Mouse (Mus musculus) limb, embryonic 12.5 days (tissue): ENCODE data around the gene Rarres1. TPM values are rescaled to one million over a fixed set of nuclear protein-coding genes. Genes with fewer than 3 reads are reported as not detected.
A peak's percentile ranks its signal among the peaks of the same experiment; 100 is the strongest.

Source experiments
- ATAC-seq: fragments of 200-750 bp; cut with Nextera tagmentation; 2 replicates; pipeline ENCODE4 v1.8.0; 2017; ENCODE audit warnings: low read depth, moderate TSS enrichment; ENCODE audit not compliant: insufficient number of reproducible peaks, insufficient read depth, low FRiP score, low TSS enrichment
- H3K27ac ChIP-seq: fragments of 300-500 bp; sonication (generic); 2 replicates; pipeline ENCODE4 v1.5.1; 2016; ENCODE audit warnings: mild to moderate bottlenecking, moderate library complexity
- H3K27me3 ChIP-seq: fragments of 300-500 bp; sonication (generic); 2 replicates; pipeline ENCODE4 v1.6.1; 2016; ENCODE audit warnings: mild to moderate bottlenecking, moderate library complexity
- H3K36me3 ChIP-seq: fragments of 300-500 bp; sonication (generic); 2 replicates; pipeline ENCODE4 v1.6.1; 2016; ENCODE audit warnings: mild to moderate bottlenecking, moderate library complexity
- H3K4me1 ChIP-seq: fragments of 300-500 bp; sonication (generic); replicated peaks from 2 replicates; pipeline ENCODE4 v1.6.1; 2016
- H3K4me2 ChIP-seq: fragments of 300-500 bp; sonication (generic); 2 replicates; pipeline ENCODE4 v1.6.1; 2016; ENCODE audit warnings: mild to moderate bottlenecking, moderate library complexity
- H3K4me3 ChIP-seq: fragments of 300-500 bp; sonication (generic); replicated peaks from 2 replicates; pipeline ENCODE4 v1.5.1; 2016; ENCODE audit warnings: mild to moderate bottlenecking
- H3K9ac ChIP-seq: fragments of 300-500 bp; sonication (generic); replicated peaks from 2 replicates; pipeline ENCODE4 v1.6.1; 2016; ENCODE audit warnings: mild to moderate bottlenecking, moderate library complexity
- H3K9me3 ChIP-seq: fragments of 300-500 bp; sonication (generic); 2 replicates; pipeline ENCODE4 v1.6.1; 2016; ENCODE audit warnings: mild to moderate bottlenecking, moderate library complexity
- WGBS: fragments of 180-500 bp; shearing (Covaris S2); methylation state at CpG from one replicate; pipeline ENCODE4 v1.1.7; 2016; 5-methylcytosine and 5-hydroxymethylcytosine counted together
- polyA plus RNA-seq: library from polyadenylated mRNA; unstranded; fragments of >200 nt; fragmentation: Nextera tagmentation; extraction: Ambion mirVana; gene quantifications from 2 replicates; pipeline ENCODE4 v1.2.1, GENCODE M21; 2016

The Rarres1 gene
- polyA plus RNA-seq, 1 experiment from 2014 or later = 14.4 TPM

DNA sequence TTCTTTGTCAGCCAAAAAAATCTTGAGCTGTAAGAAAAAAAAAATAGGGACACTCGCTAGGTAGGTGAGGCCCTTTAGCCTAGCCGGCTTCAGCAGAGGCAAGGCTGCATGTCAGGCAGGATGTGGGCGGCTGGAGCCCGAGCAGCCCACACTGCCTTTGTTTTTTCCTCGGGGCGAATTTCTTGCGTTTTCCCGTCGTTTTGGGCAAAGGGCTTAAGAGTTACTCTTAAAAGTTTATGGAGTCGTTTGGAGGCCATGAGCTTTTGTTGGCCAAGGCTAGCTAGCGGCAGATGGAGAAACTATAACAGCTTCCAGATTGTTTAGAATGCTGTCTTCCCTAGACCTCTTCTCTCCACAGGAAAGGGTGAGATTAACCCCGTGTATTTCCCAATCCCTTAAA, 52.3 kb downstream of the Rarres1 start:
- H3K4me2 ChIP-seq = peak overlapping the region; percentile 71
- no peaks in the 10 kb centered on the region for H3K9me3 ChIP-seq
- WGBS = 1% methylated on average over 12 of the region's 12 CpGs
- peak overlapping the region; percentile 67 for H3K4me3 ChIP-seq
- H3K27me3 ChIP-seq = no peaks in the 10 kb centered on the region
- peaks cover 17% of the 10 kb centered on the region for H3K4me1 ChIP-seq
- H3K36me3 ChIP-seq = peaks cover 30% of the 10 kb centered on the region
- peak; percentile 53; the same call in 1 of the 2 replicates for ATAC-seq
- peak overlapping the region; percentile 86 for H3K27ac ChIP-seq
- peak overlapping the region; percentile 78 for H3K9ac ChIP-seq

DNA sequence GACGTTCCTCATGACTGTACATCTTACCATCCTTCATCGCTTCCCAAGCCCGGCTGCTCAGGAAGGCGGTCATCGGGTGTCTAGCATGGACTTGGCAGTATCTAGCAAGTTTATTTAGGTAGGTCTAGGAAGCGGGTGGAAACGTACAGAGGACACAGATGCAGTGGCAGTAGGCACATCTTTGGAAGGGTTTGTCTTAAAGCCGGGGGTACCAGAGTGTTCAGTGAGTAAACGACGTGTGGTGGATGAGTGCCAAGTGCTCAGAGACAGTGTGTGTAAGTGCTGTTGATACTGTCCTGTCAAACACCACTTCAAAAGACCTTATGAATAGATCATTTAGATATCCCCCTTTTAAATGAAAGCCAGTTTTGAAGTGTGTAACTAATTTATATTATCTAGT, 52.7 kb downstream of the Rarres1 start:
- ATAC-seq = no peak
- 48% methylated on average over 10 of the region's 10 CpGs for WGBS
- Histone ChIP-seq H3K4me3 (peak overlapping the region; percentile 67), H3K27ac (peak overlapping the region; percentile 86; the same call in 1 of the 2 replicates), H3K4me1 (peaks cover 17% of the 10 kb centered on the region), H3K36me3 (peaks cover 32% of the 10 kb centered on the region), H3K4me2 (peak overlapping the region; percentile 71), H3K27me3 (no peaks in the 10 kb centered on the region), H3K9ac (peak overlapping the region; percentile 78), H3K9me3 (no peaks in the 10 kb centered on the region)

DNA sequence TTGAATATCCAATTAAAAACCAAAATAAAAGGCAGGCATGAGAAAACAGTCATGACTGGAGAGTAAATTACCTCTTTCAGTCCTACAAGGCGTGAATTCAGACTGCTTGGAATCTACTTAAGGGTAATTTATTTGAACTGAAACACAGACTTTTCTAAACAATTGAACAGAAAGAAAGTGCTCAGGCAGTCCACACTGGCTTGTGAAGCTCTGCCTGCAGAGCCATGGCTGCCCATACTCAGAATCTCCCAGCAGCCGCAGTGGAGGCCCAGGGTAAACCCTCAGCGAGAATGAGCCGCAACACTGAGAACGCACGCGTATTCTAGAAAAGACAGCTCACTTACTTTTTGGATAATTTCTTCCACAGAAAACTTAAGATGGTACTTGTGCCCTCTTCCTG, 53.3 kb downstream of the Rarres1 start:
- H3K9ac ChIP-seq = no peak overlapping the region
- no peak for ATAC-seq
- H3K9me3 ChIP-seq = no peaks in the 10 kb centered on the region
- WGBS = 81% methylated on average over 7 of the region's 7 CpGs
- peaks cover 17% of the 10 kb centered on the region for H3K4me1 ChIP-seq
- H3K27ac ChIP-seq = no peak overlapping the region
- no peaks in the 10 kb centered on the region for H3K27me3 ChIP-seq
- peaks cover 36% of the 10 kb centered on the region for H3K36me3 ChIP-seq
- peak overlapping the region; percentile 67; the same call in 1 of the 2 replicates for H3K4me3 ChIP-seq
- H3K4me2 ChIP-seq = peak overlapping the region; percentile 71

DNA sequence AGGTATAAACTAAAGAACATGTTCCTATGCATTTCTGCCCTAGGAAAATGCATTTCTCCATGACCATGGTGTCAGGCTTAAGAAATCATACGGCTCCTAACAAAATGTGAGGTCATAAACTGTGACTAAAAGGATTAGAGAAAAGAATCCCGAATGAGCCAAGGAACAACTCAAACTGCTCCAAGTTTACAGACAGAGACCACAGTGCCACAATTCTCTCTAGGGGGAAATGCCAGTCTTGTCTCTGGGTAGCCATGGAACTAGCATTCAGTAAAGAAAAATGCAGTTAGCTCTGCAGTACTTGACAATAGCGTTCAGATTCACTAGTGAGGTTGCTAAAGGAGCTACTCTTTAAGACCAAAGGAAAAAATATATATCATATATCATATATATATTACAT, 55.4 kb downstream of the Rarres1 start:
- WGBS = 81% methylated on average over 3 of the region's 3 CpGs
- Histone ChIP-seq H3K27ac (no peak overlapping the region), H3K4me2 (no peak overlapping the region), H3K9me3 (no peaks in the 10 kb centered on the region), H3K4me1 (peaks cover 17% of the 10 kb centered on the region), H3K9ac (no peak overlapping the region), H3K27me3 (no peaks in the 10 kb centered on the region), H3K36me3 (peaks cover 57% of the 10 kb centered on the region), H3K4me3 (no peak overlapping the region)
- no peak for ATAC-seq

DNA sequence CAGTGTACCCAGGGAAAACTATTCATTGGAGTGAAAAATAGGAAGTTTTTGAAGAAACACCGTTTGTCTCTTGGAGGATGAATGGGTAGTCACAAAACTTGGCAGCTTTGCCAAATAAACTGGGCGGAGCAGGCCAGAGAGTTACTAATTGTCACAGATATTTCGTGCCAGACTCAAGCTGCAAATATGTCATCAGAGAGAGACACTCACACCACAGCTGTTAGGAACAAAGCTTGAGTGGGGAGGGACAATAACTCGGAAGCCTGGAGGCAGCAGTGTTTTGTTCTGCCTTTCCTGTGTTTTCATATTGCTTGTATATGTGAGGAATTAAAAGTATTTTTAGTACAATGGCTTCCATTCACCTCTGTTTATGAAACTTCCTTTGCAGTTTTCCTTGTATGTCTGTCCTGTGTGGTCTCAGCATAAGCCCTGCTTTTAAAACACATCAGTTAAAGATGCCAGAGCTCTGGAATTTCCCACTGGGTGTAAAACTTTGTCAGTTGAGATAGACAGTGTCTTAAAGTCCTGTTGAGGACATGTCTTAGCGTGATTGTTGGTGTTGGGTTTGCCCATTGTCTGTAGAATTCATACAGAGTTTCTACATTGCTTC, 64.6 kb downstream of the Rarres1 start:
- H3K9ac ChIP-seq = no peak overlapping the region
- no peak overlapping the region for H3K27ac ChIP-seq
- 92% methylated on average over 5 of the region's 5 CpGs for WGBS
- no peak for ATAC-seq
- H3K4me2 ChIP-seq = no peak overlapping the region
- H3K4me1 ChIP-seq = no peaks in the 10 kb centered on the region
- no peaks in the 10 kb centered on the region for H3K27me3 ChIP-seq
- H3K36me3 ChIP-seq = peaks cover 91% of the 10 kb centered on the region
- H3K4me3 ChIP-seq = no peak overlapping the region
- H3K9me3 ChIP-seq = no peaks in the 10 kb centered on the region

DNA sequence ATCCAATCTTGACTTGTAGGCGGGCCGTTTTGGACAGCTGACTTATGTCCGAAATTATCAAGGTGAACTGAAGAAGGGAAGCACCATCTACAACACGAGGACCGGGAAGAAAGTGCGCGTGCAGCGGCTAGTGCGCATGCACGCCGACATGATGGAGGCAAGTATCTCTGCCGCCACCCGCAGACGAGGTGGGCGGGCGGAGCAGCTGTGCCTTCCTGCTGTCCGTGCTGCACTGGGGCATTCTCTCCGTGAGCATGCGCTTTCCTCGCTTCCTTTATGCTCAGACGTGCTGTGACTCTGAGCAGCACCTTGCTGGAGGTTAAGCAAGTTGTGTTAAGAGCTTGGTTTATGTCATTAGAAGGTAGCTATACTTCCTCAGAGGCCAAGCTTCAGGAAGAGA, 65.7 kb downstream of the Rarres1 start:
- no peak overlapping the region for H3K27ac ChIP-seq
- H3K4me2 ChIP-seq = no peak overlapping the region
- no peaks in the 10 kb centered on the region for H3K27me3 ChIP-seq
- no peak overlapping the region for H3K4me3 ChIP-seq
- no peak overlapping the region for H3K9ac ChIP-seq
- H3K9me3 ChIP-seq = no peaks in the 10 kb centered on the region
- 94% methylated on average over 21 of the region's 21 CpGs for WGBS
- ATAC-seq = no peak
- H3K36me3 ChIP-seq = peaks cover 87% of the 10 kb centered on the region
- no peaks in the 10 kb centered on the region for H3K4me1 ChIP-seq

DNA sequence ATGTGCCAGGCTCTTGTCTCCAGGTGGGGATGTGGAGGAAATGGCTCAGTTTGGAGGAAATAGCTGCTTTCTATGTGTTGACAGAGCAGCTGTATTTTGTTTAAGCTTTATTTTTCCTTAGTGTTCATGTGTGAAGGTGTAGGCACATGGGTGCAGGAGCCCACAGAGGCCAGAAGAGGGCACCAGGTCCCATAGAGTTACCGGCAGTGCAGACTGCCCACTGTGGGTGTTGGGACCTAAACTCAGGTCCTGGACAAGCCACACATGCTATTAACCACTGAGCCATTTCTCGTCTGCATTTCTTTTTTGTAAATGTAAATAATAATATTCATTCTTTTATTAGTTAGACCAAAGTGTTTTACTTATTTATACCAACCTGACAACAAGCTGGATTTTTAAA, 68.2 kb downstream of the Rarres1 start:
- peaks cover 86% of the 10 kb centered on the region for H3K36me3 ChIP-seq
- ATAC-seq = no peak
- no peaks in the 10 kb centered on the region for H3K9me3 ChIP-seq
- 91% methylated on average over 2 of the region's 2 CpGs for WGBS
- no peaks in the 10 kb centered on the region for H3K4me1 ChIP-seq
- no peaks in the 10 kb centered on the region for H3K27me3 ChIP-seq
- no peak overlapping the region for H3K9ac ChIP-seq
- no peak overlapping the region for H3K27ac ChIP-seq
- no peak overlapping the region for H3K4me2 ChIP-seq
- H3K4me3 ChIP-seq = no peak overlapping the region

DNA sequence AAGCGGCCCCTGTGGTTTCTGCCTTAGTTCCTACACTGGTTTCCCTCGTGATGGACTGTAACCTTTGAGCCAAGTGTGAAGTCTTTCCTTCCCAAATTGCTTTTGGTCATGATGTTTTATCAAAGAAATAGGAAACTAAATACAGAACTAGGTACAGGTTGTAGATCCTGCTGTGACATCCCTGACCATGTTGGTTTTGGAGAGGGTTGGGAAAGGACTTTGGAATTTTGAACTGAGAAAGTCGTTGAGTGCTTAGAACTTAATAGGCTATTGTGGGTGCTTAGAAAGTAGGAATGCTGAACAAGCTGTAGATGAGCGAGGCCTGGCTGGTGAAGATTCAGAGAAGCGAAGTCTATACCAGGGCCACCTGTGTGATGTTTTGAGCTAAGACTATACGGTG, 81.3 kb downstream of the Rarres1 start:
- Histone ChIP-seq H3K27ac (no peak overlapping the region), H3K9me3 (no peaks in the 10 kb centered on the region), H3K36me3 (peaks cover 58% of the 10 kb centered on the region), H3K27me3 (no peaks in the 10 kb centered on the region), H3K4me3 (no peak overlapping the region), H3K9ac (no peak overlapping the region), H3K4me1 (peaks cover 8% of the 10 kb centered on the region), H3K4me2 (no peak overlapping the region)
- no peak for ATAC-seq
- 93% methylated on average over 6 of the region's 6 CpGs for WGBS

DNA sequence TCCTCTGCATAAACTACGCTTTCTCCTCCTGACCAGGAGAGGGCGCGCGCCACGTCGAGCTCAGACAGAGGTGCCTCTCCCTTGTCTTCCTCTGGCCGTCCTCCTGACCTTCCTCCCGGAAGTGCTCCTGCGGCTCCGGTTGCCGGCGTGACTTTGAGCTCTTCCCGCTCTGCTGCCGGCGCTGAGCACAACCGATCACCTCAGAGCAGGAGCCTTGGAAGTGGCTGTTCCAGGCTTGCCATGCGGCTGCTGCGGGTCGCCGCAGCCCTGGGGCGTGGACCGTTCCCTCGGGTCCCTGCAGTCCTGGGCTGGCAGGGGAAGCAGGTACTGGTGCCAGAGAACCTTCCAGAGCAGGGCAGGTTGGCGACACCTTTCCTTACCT, 85.3 kb downstream of the Rarres1 start, which contains the start of gene Gfm1:
TSS of gene Gfm1 (plus strand) at position 98 of the 382 bp plus-strand sequence.
- peaks cover 14% of the 10 kb centered on the region; the same call in 1 of the 2 replicates for H3K9me3 ChIP-seq
- H3K4me1 ChIP-seq = peaks cover 8% of the 10 kb centered on the region
- H3K27me3 ChIP-seq = no peaks in the 10 kb centered on the region
- H3K4me2 ChIP-seq = peak within 1 kb of the TSS; percentile 81
- WGBS = under 1% methylated on average over 24 of the region's 24 CpGs
- H3K36me3 ChIP-seq = peaks cover 24% of the 10 kb centered on the region
- H3K27ac ChIP-seq = peak within 1 kb of the TSS; percentile 53; the same call in 1 of the 2 replicates
- peak; percentile 90 for ATAC-seq
- peak within 1 kb of the TSS; percentile 95 for H3K4me3 ChIP-seq
- peak within 1 kb of the TSS; percentile 85 for H3K9ac ChIP-seq

DNA sequence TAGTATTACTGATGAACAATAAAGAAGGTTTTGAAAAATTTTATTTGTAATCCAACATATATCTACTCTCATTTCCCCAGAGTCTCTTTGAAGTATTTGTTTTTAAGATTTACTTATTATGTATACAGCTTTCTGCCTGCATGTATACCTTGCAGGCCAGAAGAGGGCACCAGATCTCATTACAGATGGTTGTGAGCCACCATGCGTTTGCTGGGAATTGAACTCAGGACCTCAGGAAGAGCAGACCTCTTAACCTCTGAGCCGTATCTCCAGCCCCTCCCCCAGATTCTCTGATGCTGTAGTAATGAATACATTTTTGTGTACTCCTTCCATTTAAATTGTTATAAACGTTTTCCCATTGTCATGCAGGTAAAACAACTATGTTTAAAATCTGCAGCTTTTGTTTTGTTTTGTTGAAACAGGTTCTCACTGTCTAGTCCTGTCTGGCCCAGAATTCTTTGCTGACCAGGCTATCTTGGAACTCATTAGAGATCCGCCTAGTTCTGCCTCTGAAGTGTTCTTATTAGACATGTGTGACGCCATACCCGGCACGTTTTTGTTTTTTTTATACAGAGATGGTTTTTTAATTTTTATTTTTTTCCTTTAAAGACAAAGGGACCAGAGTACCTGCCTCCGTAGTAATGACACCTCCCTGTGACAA, 85.9 kb downstream of the Rarres1 start:
- Histone ChIP-seq H3K4me2 (peak overlapping the region; percentile 81), H3K9me3 (peaks cover 14% of the 10 kb centered on the region; the same call in 1 of the 2 replicates), H3K4me1 (peaks cover 8% of the 10 kb centered on the region), H3K4me3 (peak overlapping the region; percentile 95), H3K9ac (no peak overlapping the region; the same call in 1 of the 2 replicates), H3K36me3 (peaks cover 22% of the 10 kb centered on the region), H3K27me3 (no peaks in the 10 kb centered on the region), H3K27ac (no peak overlapping the region)
- ATAC-seq = no peak; the same call in 1 of the 2 replicates
- 36% methylated on average over 8 of the region's 8 CpGs for WGBS
